Mouse (Mus musculus) embryonic facial prominence, embryonic 10.5 days (tissue): ENCODE results near the gene Tuba4a. TPM values are rescaled to one million over a fixed set of nuclear protein-coding genes. Genes with fewer than 3 reads are reported as not detected.

Source experiments
- DNase-seq: peaks from one replicate; pipeline ENCODE4 v3.0.0-alpha.2; 2017; ENCODE audit warnings: low spot score
- H3K27ac ChIP-seq: fragments of 300-500 bp; sonication (generic); replicated peaks from 2 replicates; pipeline ENCODE4 v1.5.1; 2016; ENCODE audit warnings: mild to moderate bottlenecking
- H3K27me3 ChIP-seq: fragments of 300-500 bp; sonication (generic); replicated peaks from 2 replicates; pipeline ENCODE4 v1.6.1; 2016; ENCODE audit warnings: low read depth, mild to moderate bottlenecking; ENCODE audit not compliant: poor library complexity, severe bottlenecking
- H3K36me3 ChIP-seq: fragments of 300-500 bp; sonication (generic); replicated peaks from 2 replicates; pipeline ENCODE4 v1.6.1; 2016; ENCODE audit warnings: mild to moderate bottlenecking, moderate library complexity
- H3K4me1 ChIP-seq: fragments of 300-500 bp; sonication (generic); 2 replicates; pipeline ENCODE4 v1.6.1; 2016
- H3K4me3 ChIP-seq: fragments of 300-500 bp; sonication (generic); 2 replicates; pipeline ENCODE4 v1.5.1; 2016; ENCODE audit warnings: mild to moderate bottlenecking, moderate library complexity
- H3K9me3 ChIP-seq: fragments of 300-500 bp; sonication (generic); 2 replicates; pipeline ENCODE4 v1.6.1; 2016; ENCODE audit warnings: mild to moderate bottlenecking
- WGBS: fragments of 180-500 bp; shearing (Covaris S2); methylation state at CpG from one replicate; pipeline ENCODE4 v1.1.7; 2016; 5-methylcytosine and 5-hydroxymethylcytosine counted together
- polyA plus RNA-seq: library from polyadenylated mRNA; unstranded; fragments of >200 nt; fragmentation: Nextera tagmentation; extraction: Ambion mirVana; gene quantifications from 2 replicates; pipeline ENCODE4 v1.2.1, GENCODE M21; 2016

Gene Tuba4a
- polyA plus RNA-seq, 1 experiment from 2014 or later, result 16.3 TPM

DNA sequence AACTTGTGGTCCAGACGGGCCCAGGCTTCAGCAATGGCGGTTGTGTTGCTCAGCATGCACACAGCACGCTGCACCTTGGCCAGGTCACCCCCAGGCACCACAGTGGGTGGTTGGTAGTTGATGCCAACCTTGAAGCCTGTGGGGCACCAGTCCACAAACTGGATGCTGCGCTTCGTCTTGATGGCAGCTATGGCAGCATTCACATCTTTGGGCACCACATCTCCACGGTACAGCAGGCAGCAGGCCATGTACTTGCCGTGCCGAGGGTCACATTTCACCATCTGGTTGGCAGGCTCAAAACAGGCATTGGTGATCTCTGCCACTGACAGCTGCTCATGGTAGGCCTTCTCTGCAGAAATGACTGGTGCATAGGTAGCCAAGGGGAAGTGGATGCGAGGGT is 3.9 kb downstream of the Tuba4a start:
- no peak overlapping the region for H3K4me3 ChIP-seq
- DNase-seq, result no peak
- peaks cover 46% of the 10 kb centered on the region for H3K4me1 ChIP-seq
- peaks cover 45% of the 10 kb centered on the region for H3K36me3 ChIP-seq
- no peak overlapping the region for H3K27ac ChIP-seq
- H3K9me3 ChIP-seq, result no peaks in the 10 kb centered on the region
- 92% methylated on average over 9 of the region's 9 CpGs for WGBS
- H3K27me3 ChIP-seq, result peaks cover 57% of the 10 kb centered on the region

DNA sequence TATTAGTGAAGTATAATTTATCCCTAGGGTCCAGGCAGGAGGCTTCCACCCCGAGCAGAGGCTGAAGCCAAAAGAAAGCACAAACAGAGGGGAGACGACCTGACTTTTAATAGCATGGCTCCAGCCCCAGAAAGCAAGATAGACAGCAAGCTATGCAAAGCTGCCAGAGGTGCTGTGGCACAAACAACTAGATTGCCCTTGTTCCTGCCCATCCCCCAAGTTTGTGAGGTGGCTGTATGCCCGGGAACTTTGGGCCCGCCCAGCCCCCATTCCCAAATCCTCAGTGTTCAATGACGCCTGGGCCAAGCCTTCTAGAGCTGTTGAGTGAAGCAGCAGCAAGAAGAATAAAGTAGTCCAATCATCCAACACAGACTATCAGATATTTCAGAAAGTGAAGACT is 4.8 kb downstream of the Tuba4a start:
- peaks cover 51% of the 10 kb centered on the region for H3K4me1 ChIP-seq

GRCm38 (mm10) chr1:75214442-75214841 is 5.2 kb downstream of the Tuba4a start:
- H3K27ac ChIP-seq, result no peak overlapping the region
- peaks cover 51% of the 10 kb centered on the region for H3K4me1 ChIP-seq
- peaks cover 46% of the 10 kb centered on the region for H3K27me3 ChIP-seq
- 83% methylated on average over 2 of the region's 2 CpGs for WGBS
- H3K4me3 ChIP-seq, result no peak overlapping the region
- no peak for DNase-seq
- H3K36me3 ChIP-seq, result peaks cover 45% of the 10 kb centered on the region
- H3K9me3 ChIP-seq, result no peaks in the 10 kb centered on the region

More for the DNA sequence above, 4.8 kb downstream of the Tuba4a start:
- peaks cover 45% of the 10 kb centered on the region for H3K36me3 ChIP-seq
- no peak for DNase-seq
- WGBS, result 80% methylated on average over 5 of the region's 5 CpGs
- no peak overlapping the region for H3K27ac ChIP-seq
- H3K9me3 ChIP-seq, result no peaks in the 10 kb centered on the region
- no peak overlapping the region for H3K4me3 ChIP-seq
- H3K27me3 ChIP-seq, result peaks cover 48% of the 10 kb centered on the region

DNA sequence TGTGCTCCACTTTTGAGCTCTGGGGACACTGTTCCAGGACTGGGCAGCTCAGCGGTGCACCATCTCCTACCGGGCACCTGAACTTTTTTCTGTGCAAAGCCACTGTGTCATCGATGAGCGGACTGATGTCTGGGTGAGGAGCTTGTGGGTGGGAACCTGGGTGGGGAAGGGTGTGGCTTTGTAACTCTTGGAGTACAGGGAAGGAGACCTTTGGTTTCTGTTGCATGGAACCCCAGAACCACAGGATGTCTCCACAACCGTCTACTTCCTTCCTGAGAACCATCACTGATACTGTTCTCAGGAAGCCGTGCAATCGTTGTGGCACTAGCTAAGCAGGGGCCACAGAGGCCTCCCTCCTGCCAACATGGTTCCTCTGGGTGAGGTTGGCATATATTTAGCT is 6.6 kb downstream of the Tuba4a start:
- Histone ChIP-seq H3K4me1 (peaks cover 49% of the 10 kb centered on the region), H3K36me3 (peaks cover 45% of the 10 kb centered on the region), H3K27me3 (peaks cover 45% of the 10 kb centered on the region), H3K4me3 (no peak overlapping the region), H3K9me3 (no peaks in the 10 kb centered on the region), H3K27ac (no peak overlapping the region)
- WGBS, result 93% methylated on average over 7 of the region's 7 CpGs
- DNase-seq, result no peak

DNA sequence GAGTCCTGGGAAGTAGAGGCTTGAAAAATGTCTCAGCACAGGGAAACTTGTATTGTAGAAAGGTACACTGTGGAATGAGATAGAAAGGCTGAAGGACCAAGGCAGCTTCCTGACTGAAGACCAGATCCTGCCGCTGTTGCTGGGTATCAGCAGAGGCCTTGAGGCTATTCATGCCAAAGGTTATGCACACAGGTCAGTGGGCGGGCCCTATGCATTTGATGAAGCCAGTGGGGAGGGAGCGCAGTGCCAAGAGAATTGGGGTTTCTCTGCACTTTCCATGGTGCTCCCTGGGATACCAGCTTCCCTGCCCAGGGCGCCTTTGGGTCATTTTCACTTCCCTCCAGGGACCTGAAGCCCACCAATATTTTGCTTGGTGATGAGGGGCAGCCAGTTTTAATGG is 7.1 kb downstream of the Tuba4a start:
- no peak for DNase-seq
- H3K27me3 ChIP-seq, result peaks cover 41% of the 10 kb centered on the region
- H3K4me1 ChIP-seq, result peaks cover 45% of the 10 kb centered on the region
- peaks cover 45% of the 10 kb centered on the region for H3K36me3 ChIP-seq
- peak overlapping the region; percentile 82 for H3K4me3 ChIP-seq
- no peaks in the 10 kb centered on the region for H3K9me3 ChIP-seq
- 73% methylated on average over 4 of the region's 4 CpGs for WGBS
- H3K27ac ChIP-seq, result no peak overlapping the region

- WGBS, result 14% methylated on average over 17 of the region's 17 CpGs
- no peaks in the 10 kb centered on the region for H3K9me3 ChIP-seq
- peak overlapping the region; percentile 89 for H3K27ac ChIP-seq
- peaks cover 28% of the 10 kb centered on the region for H3K27me3 ChIP-seq
- no peak for DNase-seq
- peak overlapping the region; percentile 82 for H3K4me3 ChIP-seq
- H3K4me1 ChIP-seq, result peaks cover 42% of the 10 kb centered on the region
- H3K36me3 ChIP-seq, result peaks cover 45% of the 10 kb centered on the region
These were observed 8.4 kb downstream of the Tuba4a start for GRCm38 (mm10) chr1:75211141-75211708.

DNA sequence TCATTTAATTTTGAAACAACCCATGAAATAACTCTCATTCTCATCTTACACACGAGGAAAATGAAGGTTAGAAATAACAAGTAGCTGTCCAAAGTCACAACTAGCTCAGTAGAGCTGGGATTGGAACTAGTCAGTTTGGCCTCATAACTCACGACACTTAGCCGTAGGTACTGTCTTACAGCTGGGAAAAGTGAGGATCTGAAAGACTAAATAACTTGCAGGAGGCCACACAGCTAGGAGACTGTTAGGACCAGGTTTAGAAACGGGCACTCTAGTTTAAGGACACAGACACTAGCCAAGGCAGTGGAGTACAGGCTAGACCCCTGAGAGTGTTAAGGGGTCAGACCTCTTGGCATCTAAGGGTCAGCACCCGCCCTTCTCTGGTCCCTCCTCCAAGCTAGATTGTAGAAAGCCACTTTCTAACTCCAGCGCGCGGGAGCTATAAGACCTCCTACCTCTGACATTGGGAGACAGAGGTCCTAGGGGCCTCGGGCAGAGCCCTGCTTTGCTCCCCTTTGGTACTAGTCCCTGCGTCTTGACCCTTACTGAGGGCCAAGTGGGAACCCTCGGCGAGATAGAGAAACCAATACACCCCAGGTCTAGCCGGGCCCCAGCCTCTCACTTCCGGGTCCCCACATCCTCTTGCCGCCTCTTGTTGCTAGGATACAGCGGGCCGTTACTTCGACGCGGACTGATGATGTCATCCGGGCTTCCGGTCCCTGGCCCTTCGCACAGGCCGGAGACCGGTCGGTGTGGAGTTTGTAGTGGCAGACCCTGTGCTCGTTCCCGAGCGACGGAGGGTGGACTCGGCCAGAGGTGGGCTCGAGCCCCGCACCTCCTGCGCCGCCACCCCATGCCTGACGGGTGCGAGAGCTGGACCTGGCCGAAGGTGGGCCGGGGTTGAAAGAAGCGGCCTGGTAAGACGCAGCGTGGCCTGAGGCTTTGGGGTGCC is 9.3 kb downstream of the Tuba4a start, which contains the start of the genes Glb1l and Stk16:
Glb1l (minus strand) TSS at position 678 of the 952 bp plus-strand sequence.
Stk16 (plus strand) TSS at position 703 of the 952 bp plus-strand sequence.
- H3K9me3 ChIP-seq, result no peaks in the 10 kb centered on the region
- 5% methylated on average over 42 of the region's 42 CpGs for WGBS
- H3K27ac ChIP-seq, result peak within 1 kb of the TSS; percentile 89
- peak within 1 kb of the TSS; percentile 82 for H3K4me3 ChIP-seq
- peaks cover 20% of the 10 kb centered on the region; the same call in 1 of the 2 replicates for H3K27me3 ChIP-seq
- DNase-seq, result peak; percentile 96
- peaks cover 38% of the 10 kb centered on the region for H3K36me3 ChIP-seq
- peaks cover 42% of the 10 kb centered on the region for H3K4me1 ChIP-seq

DNA sequence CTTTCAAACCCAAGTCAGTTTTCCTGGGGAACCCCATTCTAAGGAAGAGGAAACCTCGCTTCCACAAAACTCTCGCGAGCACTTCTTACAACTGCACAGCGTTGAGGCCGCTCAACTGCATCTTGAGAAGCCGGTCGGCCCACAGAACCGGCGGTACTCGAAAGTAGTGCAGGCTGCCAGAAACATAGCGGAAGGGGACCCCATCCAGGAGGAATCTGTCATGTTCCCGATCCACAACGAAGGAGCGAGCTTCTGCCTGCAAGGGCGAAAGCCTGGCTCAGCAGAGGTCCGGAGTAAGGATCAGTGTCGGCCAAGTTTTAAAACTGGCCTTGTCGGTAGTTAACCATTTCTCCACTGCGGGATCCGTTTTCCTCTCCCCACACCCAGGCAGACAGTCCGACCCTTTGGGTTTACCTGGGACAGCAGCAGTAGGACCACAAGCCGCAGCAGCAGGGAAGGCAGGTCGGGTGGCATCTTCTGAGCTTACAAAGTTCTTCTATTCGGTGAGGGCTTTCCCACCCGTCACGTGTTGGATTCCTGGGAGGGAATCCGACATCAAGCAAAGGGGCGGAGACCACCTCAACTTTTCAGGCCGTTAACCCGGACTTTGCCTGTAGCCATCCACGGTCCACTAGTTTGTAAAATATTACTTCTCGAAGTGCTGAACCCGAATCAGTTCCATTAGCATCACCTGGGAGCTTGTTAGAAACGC is 10.5 kb downstream of the Tuba4a start:
- DNase-seq, result peak; percentile 40
- Histone ChIP-seq H3K27me3 (peaks cover 17% of the 10 kb centered on the region; the same call in 1 of the 2 replicates), H3K36me3 (peaks cover 25% of the 10 kb centered on the region), H3K4me3 (peak overlapping the region; percentile 82), H3K4me1 (peaks cover 42% of the 10 kb centered on the region), H3K9me3 (no peaks in the 10 kb centered on the region), H3K27ac (peak overlapping the region; percentile 27; the same call in 1 of the 2 replicates)
- 12% methylated on average over 34 of the region's 34 CpGs for WGBS

DNA sequence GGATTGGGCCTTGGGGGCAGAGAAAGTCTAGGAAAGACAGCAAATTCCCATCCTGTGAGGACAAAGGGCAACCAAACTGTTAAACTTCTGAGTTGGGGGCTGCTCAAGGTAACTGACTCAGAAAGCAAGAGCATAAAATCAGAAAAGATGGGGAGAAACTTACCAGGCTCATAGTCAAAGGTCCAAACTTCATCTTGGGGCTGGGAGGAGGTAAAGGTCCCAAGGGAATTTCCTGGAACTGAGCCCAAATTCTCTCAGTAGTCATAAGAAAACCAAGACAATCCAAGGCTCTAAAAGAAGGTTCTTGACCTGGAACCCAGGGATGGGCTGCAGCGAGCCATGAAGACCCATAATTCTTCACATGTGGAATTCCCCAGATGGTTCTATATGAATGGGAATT is 18.4 kb downstream of the Tuba4a start:
- Histone ChIP-seq H3K4me1 (no peaks in the 10 kb centered on the region), H3K27ac (no peak overlapping the region), H3K36me3 (peaks cover 41% of the 10 kb centered on the region), H3K9me3 (no peaks in the 10 kb centered on the region), H3K4me3 (no peak overlapping the region), H3K27me3 (no peaks in the 10 kb centered on the region)
- WGBS, result 91% methylated on average over 1 of the region's 1 CpGs
- DNase-seq, result no peak

- peak; percentile 46 for DNase-seq
- peaks cover 31% of the 10 kb centered on the region for H3K4me1 ChIP-seq
- H3K27me3 ChIP-seq, result no peaks in the 10 kb centered on the region
- peak overlapping the region; percentile 89 for H3K27ac ChIP-seq
- no peaks in the 10 kb centered on the region for H3K9me3 ChIP-seq
- H3K36me3 ChIP-seq, result peaks cover 38% of the 10 kb centered on the region
- peak overlapping the region; percentile 87 for H3K4me3 ChIP-seq
- 1% methylated on average over 19 of the region's 19 CpGs for WGBS
These were observed 27.2 kb downstream of the Tuba4a start for GRCm38 (mm10) chr1:75192452-75192851.

- WGBS, result under 1% methylated on average over 56 of the region's 56 CpGs
- H3K4me3 ChIP-seq, result peak within 1 kb of the TSS; percentile 87
- H3K27me3 ChIP-seq, result no peaks in the 10 kb centered on the region
- no peaks in the 10 kb centered on the region for H3K9me3 ChIP-seq
- peak; percentile 96 for DNase-seq
- peaks cover 38% of the 10 kb centered on the region for H3K36me3 ChIP-seq
- peaks cover 31% of the 10 kb centered on the region for H3K4me1 ChIP-seq
- H3K27ac ChIP-seq, result peak within 1 kb of the TSS; percentile 89
These were observed 27.9 kb downstream of the Tuba4a start, which contains the start of the genes Ankzf1 and Atg9a for GRCm38 (mm10) chr1:75191622-75192402. Gene Ankzf1 (plus strand): TSS chr1:75192151. Gene Atg9a (minus strand): TSS chr1:75192196.
